Mouse (Mus musculus): Measurements from ENCODE around the gene Ptpra.
"Not testable (repeated sequence)": the region's sequence is repeated elsewhere in the genome, so short reads cannot be mapped to it uniquely, and the experiment has no call there.

The Ptpra gene

GRCm38 (mm10) chr2:130558015-130558414, 107.9 kb downstream of the Ptpra start:
- DNase-seq (ENCODE audit: low read depth) = no peak

- peak; percentile 88 for DNase-seq (ENCODE audit: low read depth)
These were observed 113.4 kb downstream of the Ptpra start, which contains the start of gene Mrps26 for GRCm38 (mm10) chr2:130563212-130564055. Mrps26 (plus strand) TSS chr2:130563742.

GRCm38 (mm10) chr2:130564063-130564462, 114.0 kb downstream of the Ptpra start:
- no peak for DNase-seq (ENCODE audit: low read depth)

GRCm38 (mm10) chr2:130564983-130565382, 114.9 kb downstream of the Ptpra start:
- no peak for DNase-seq (ENCODE audit: low read depth)

GRCm38 (mm10) chr2:130568921-130569320, 118.8 kb downstream of the Ptpra start:
- no peak for DNase-seq (ENCODE audit: low read depth)

GRCm38 (mm10) chr2:130569926-130570325, 119.8 kb downstream of the Ptpra start:
- no peak for DNase-seq (ENCODE audit: low read depth)

GRCm38 (mm10) chr2:130574960-130575359, 124.9 kb downstream of the Ptpra start:
- no peak for DNase-seq (ENCODE audit: low read depth)

GRCm38 (mm10) chr2:130575873-130576272, 125.8 kb downstream of the Ptpra start, which contains the start of gene Oxt:
Oxt (plus strand) TSS chr2:130576173.
- DNase-seq (ENCODE audit: low read depth) = no peak

GRCm38 (mm10) chr2:130576564-130576963, 126.5 kb downstream of the Ptpra start:
- DNase-seq (ENCODE audit: low read depth) = not testable (repeated sequence)

GRCm38 (mm10) chr2:130577021-130577420, 126.9 kb downstream of the Ptpra start:
- no peak for DNase-seq (ENCODE audit: low read depth)

GRCm38 (mm10) chr2:130577632-130578031, 127.6 kb downstream of the Ptpra start:
- DNase-seq (ENCODE audit: low read depth) = peak; percentile 51

- DNase-seq (ENCODE audit: low read depth) = peak; percentile 50
These were observed 128.1 kb downstream of the Ptpra start for GRCm38 (mm10) chr2:130578148-130578547.

GRCm38 (mm10) chr2:130579791-130580190, 129.7 kb downstream of the Ptpra start:
- DNase-seq (ENCODE audit: low read depth) = no peak

- DNase-seq (ENCODE audit: low read depth) = no peak
These were observed 131.1 kb downstream of the Ptpra start for GRCm38 (mm10) chr2:130581201-130581600.

GRCm38 (mm10) chr2:130582552-130582951, 132.5 kb downstream of the Ptpra start, which contains the start of gene Avp:
Avp (minus strand) TSS chr2:130582554.
- no peak for DNase-seq (ENCODE audit: low read depth)

GRCm38 (mm10) chr2:130583902-130584560, 134.0 kb downstream of the Ptpra start:
- DNase-seq (ENCODE audit: low read depth) = no peak

GRCm38 (mm10) chr2:130586016-130586415, 135.9 kb downstream of the Ptpra start:
- DNase-seq (ENCODE audit: low read depth) = no peak

- DNase-seq (ENCODE audit: low read depth) = no peak
These were observed 138.3 kb downstream of the Ptpra start for GRCm38 (mm10) chr2:130588373-130588772.

GRCm38 (mm10) chr2:130589157-130589556, 139.1 kb downstream of the Ptpra start:
- no peak for DNase-seq (ENCODE audit: low read depth)

GRCm38 (mm10) chr2:130589761-130590160, 139.7 kb downstream of the Ptpra start:
- no peak for DNase-seq (ENCODE audit: low read depth)

GRCm38 (mm10) chr2:130591016-130591415, 140.9 kb downstream of the Ptpra start:
- DNase-seq (ENCODE audit: low read depth) = no peak

- DNase-seq (ENCODE audit: low read depth) = no peak
These were observed 145.5 kb downstream of the Ptpra start for GRCm38 (mm10) chr2:130595596-130595995.

- DNase-seq (ENCODE audit: low read depth) = no peak
These were observed 147.5 kb downstream of the Ptpra start for GRCm38 (mm10) chr2:130597601-130598010.

All from c-Kit-positive CD71-negative TER-119-negative erythroid progenitor cells, embryonic 14.5 days (primary cell).